8 mouse cellular contexts compared by ENCODE assay signal in genomic region chr3:109782289-109782951, GRCm38 (mm10).
A peak's percentile ranks its signal among the peaks of the same experiment; 100 is the strongest.
DNase-seq lines count a peak whose midpoint lies in the region; ATAC-seq and TF ChIP-seq lines count a peak whose summit lies in the region.

No protein-coding gene starts in this region.

- no peak for DNase-seq in Patski (ENCODE audit: low read depth, low spot score)
- DNase-seq in cerebellum, adult 11 months, result peak; percentile 26
- DNase-seq in forebrain, embryonic 14.5 days (ENCODE audit: low spot score), result peak; percentile 91
- peak; percentile 84 for DNase-seq in layer of hippocampus, adult 9-11 months
- peak; percentile 87 for DNase-seq in retina, embryonic 14.5 days (ENCODE audit: low spot score)
- DNase-seq in spleen, postnatal 14 days (ENCODE audit: low spot score in 2 of 2), result no peak

- peak; percentile 50 for TF ChIP-seq CTCF in Patski (IDR thresholded peaks at IDR 0.05)

- peak overlapping the region; percentile 68 for H3K9ac ChIP-seq in forebrain, embryonic 14.5 days (ENCODE audit: low read length)
- H3K9ac ChIP-seq in hindbrain, embryonic 12.5 days, result peak overlapping the region; percentile 64
- H3K9ac ChIP-seq in lung, embryonic 16.5 days (ENCODE audit: low read length), result 0 out of 2 replicates have a peak overlapping the region, but pooled peaks have one; percentile 38

- peaks cover 8% of the 10 kb centered on the region for H3K4me1 ChIP-seq in forebrain, embryonic 14.5 days (ENCODE audit: control insufficient read depth, insufficient read depth, low read length)
- peaks cover 14% of the 10 kb centered on the region for H3K4me1 ChIP-seq in hindbrain, embryonic 12.5 days
- no peaks in the 10 kb centered on the region; the same call in 1 of the 2 replicates for H3K4me1 ChIP-seq in lung, embryonic 16.5 days (replicated peaks; ENCODE audit: control insufficient read depth, insufficient read depth, low read length)

- no peaks in the 10 kb centered on the region for H3K36me3 ChIP-seq in forebrain, embryonic 14.5 days (ENCODE audit: control insufficient read depth, insufficient read depth, low read length)
- H3K36me3 ChIP-seq in hindbrain, embryonic 12.5 days, result no peaks in the 10 kb centered on the region
- H3K36me3 ChIP-seq in lung, embryonic 16.5 days (ENCODE audit: control insufficient read depth, insufficient read depth, low read length), result no peaks in the 10 kb centered on the region

- CTCF ChIA-PET in Patski (lab: Charles Lee), result interaction anchor here (0.9 to 1.9 kb wide), 3 partner anchors 9 to 10 kb away, joined by 3 to 5 read pairs (median 5); no protein-coding TSS in a partner anchor

- peak overlapping the region; percentile 38 for H3K4me3 ChIP-seq in forebrain, embryonic 14.5 days (ENCODE audit: low read depth, low read length)
- H3K4me3 ChIP-seq in hindbrain, embryonic 12.5 days, result peak overlapping the region; percentile 42
- H3K4me3 ChIP-seq in lung, embryonic 16.5 days (ENCODE audit: low read length), result peak overlapping the region; percentile 39

- in situ Hi-C loops in Patski (cut with MboI; ENCODE audit: low pct_unique_long_range_greater_than_20kb), result no loop called here

- POLR2A ChIA-PET in Patski (lab: Charles Lee), result interaction anchor here (0.6 kb wide), 1 partner anchor 72 kb away, joined by 4 read pairs; no protein-coding TSS in a partner anchor

- ATAC-seq in Patski, result no peak
- peak; percentile 91 for ATAC-seq in forebrain, embryonic 14.5 days
- peak; percentile 89 for ATAC-seq in hindbrain, embryonic 12.5 days (ENCODE audit: low FRiP score)
- peak; percentile 59 for ATAC-seq in lung, embryonic 16.5 days (ENCODE audit: low read depth)

- H3K4me2 ChIP-seq in forebrain, embryonic 14.5 days (ENCODE audit: low read length), result peak overlapping the region; percentile 76
- H3K4me2 ChIP-seq in hindbrain, embryonic 12.5 days (replicated peaks), result peak overlapping the region; percentile 75
- H3K4me2 ChIP-seq in lung, embryonic 16.5 days (ENCODE audit: low read depth, low read length), result peak overlapping the region; percentile 64

- WGBS in forebrain, embryonic 14.5 days, result 1% methylated on average over 27 of the region's 27 CpGs
- WGBS in hindbrain, embryonic 12.5 days, result 3% methylated on average over 27 of the region's 27 CpGs
- WGBS in lung, embryonic 16.5 days, result 7% methylated on average over 27 of the region's 27 CpGs

- H3K27me3 ChIP-seq in Patski, result no peaks in the 10 kb centered on the region
- H3K27me3 ChIP-seq in forebrain, embryonic 14.5 days (replicated peaks; ENCODE audit: control insufficient read depth, insufficient read depth, low read length), result no peaks in the 10 kb centered on the region
- no peaks in the 10 kb centered on the region for H3K27me3 ChIP-seq in hindbrain, embryonic 12.5 days
- H3K27me3 ChIP-seq in lung, embryonic 16.5 days (ENCODE audit: control insufficient read depth, insufficient read depth, low read depth, low read length), result no peaks in the 10 kb centered on the region

- peak overlapping the region; percentile 77 for H3K27ac ChIP-seq in forebrain, embryonic 14.5 days (ENCODE audit: low read depth, low read length)
- peak overlapping the region; percentile 89 for H3K27ac ChIP-seq in hindbrain, embryonic 12.5 days
- H3K27ac ChIP-seq in lung, embryonic 16.5 days (ENCODE audit: low read length), result no peak overlapping the region

- no peaks in the 10 kb centered on the region for H3K9me3 ChIP-seq in forebrain, embryonic 14.5 days (replicated peaks; ENCODE audit: control insufficient read depth, low read length)
- H3K9me3 ChIP-seq in hindbrain, embryonic 12.5 days (replicated peaks), result no peaks in the 10 kb centered on the region
- H3K9me3 ChIP-seq in lung, embryonic 16.5 days (ENCODE audit: control insufficient read depth, low read length), result no peaks in the 10 kb centered on the region

Comparison
In these comparisons a context has a peak if more than half of its experiments do, and no peak if none do; other contexts are left out.
1. DNase-seq: peak in cerebellum, adult 11 months (single experiment), forebrain, embryonic 14.5 days (single experiment), layer of hippocampus, adult 9-11 months (single experiment) and retina, embryonic 14.5 days (single experiment); none in Patski (single experiment) and spleen, postnatal 14 days (0 of 2).
2. Peak in every context shown above with its lines, with median percentiles within 50 percentile points of each other: H3K4me2 ChIP-seq, H3K4me3 ChIP-seq and H3K9ac ChIP-seq.